Mouse (Mus musculus) Patski (cell line): ENCODE measurements around the gene S100pbp. TPM values are rescaled to one million over a fixed set of nuclear protein-coding genes. Genes with fewer than 3 reads are reported as not detected.

Experiments
- ATAC-seq: fragments of 100-300 bp; one replicate; pipeline ENCODE4 v1.8.0; 2021
- CTCF ChIA-PET: fragments of 350-600 bp; sonication (Branson Sonifier 250); formaldehyde crosslinking; loops from one replicate; lab custom pipeline; 2022; ENCODE audit warnings: inconsistent platforms; lab: Charles Lee
- POLR2A ChIA-PET: fragments of 350-600 bp; sonication (Branson Sonifier 250); formaldehyde crosslinking; loops from one replicate; lab custom pipeline; 2022; ENCODE audit warnings: antibody characterized with exemption, inconsistent platforms; lab: Charles Lee
- DNase-seq: peaks from one replicate; pipeline ENCODE4 v3.0.0-alpha.2; 2011; ENCODE audit warnings: low read depth, low spot score
- H3K27me3 ChIP-seq: fragments of 371-371 bp; one replicate; pipeline ENCODE4 v1.5.1; 2021
- CTCF ChIP-seq: fragments of 100-300 bp; IDR thresholded peaks from one replicate; pipeline ENCODE4 v1.5.1; 2021
- in situ Hi-C: fragments of 300-500 bp; cut with MboI; formaldehyde crosslinking; loops from 3 replicates; pipeline ENCODE4 v1.11.1; 2018; ENCODE audit warnings: low pct_unique_long_range_greater_than_20kb, mixed read lengths
- polyA plus RNA-seq: library from polyadenylated mRNA; unstranded; gene quantifications from one replicate; pipeline ENCODE4 v1.2.3, GENCODE M21; 2021

The S100pbp gene
- polyA plus RNA-seq, 1 experiment from 2014 or later = 20.2 TPM

DNA sequence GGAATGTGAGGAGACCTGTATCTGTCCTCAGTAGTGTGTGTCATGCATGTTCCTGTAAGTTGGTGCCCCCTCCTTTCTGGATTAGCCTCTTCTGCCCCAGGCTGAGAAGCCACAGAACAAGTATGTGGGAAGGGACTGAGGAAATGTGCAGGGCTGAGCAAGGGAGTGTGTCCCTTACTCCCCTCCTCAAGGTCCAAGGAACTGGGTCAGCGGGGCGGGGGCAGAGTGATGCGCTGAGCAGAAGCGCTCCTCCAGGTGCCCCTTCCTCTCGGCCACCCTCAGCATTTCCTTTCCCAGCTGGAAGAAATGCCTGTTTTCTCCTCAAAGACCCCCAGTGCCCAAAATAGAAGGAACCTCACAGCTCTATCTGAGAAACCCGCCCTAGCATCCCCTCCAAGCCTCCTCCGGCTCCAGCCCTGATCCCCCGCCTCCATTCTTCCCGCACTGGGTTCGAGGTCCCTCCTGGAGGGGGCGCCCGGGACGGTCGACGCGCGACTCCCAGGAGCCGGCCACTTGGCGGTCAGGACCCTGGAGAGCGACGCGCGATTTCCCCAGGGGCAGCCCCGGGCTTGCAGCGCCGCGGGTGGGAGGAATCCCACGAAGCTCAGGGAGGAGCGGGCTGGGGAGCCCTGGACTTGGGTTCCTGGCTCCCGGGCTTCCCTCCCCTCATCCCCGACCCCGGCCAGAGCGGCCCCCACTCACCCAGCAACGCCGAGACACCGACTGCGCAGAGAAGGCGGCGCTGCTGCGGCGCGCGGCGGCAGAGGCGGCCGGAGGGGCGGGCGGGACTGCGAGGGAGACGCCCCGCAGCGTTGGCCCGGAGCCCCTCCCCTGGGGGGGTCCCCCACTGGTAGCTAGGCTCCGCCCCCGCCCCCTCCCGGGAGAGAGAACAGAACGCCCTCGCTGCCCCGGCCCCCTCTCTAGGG, 68.7 kb downstream of the S100pbp start:
- peaks cover 23% of the 10 kb centered on the region for H3K27me3 ChIP-seq
- ChIA-PET POLR2A (no interaction called here), CTCF (no interaction called here)
- ATAC-seq = peak; percentile 17
- no peak for DNase-seq
- in situ Hi-C loops = loop anchor here (25.0 kb wide), 1 partner anchor 508 kb away; the partner anchor contains the start of genes Tlr12 and Zscan20
- TF ChIP-seq CTCF = no peak

DNA sequence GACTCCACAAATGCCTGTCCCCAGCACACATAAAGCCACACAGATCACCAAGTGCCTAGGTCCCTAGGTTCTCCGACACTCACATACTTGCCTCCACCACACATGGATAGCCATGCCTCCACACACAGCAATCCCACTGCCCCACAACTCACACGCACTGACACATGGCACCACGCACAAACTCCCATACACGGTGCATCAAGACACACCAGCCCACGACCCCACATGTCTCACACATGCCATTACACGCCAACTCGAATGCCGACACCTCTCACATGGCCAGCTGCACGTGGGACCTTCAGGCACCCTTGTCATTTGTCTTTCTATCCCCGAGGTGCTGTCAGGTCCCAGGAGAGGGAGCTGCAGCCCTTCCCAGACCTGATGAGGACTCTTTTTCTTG, 69.8 kb downstream of the S100pbp start:
- in situ Hi-C loops = loop anchor here (25.0 kb wide), 1 partner anchor 507 kb away; the partner anchor contains the start of genes Tlr12 and Zscan20
- CTCF ChIA-PET = no interaction called here
- POLR2A ChIA-PET = no interaction called here
- ATAC-seq (no peak), DNase-seq (no peak)
- peaks cover 13% of the 10 kb centered on the region for H3K27me3 ChIP-seq
- no peak for TF ChIP-seq CTCF

DNA sequence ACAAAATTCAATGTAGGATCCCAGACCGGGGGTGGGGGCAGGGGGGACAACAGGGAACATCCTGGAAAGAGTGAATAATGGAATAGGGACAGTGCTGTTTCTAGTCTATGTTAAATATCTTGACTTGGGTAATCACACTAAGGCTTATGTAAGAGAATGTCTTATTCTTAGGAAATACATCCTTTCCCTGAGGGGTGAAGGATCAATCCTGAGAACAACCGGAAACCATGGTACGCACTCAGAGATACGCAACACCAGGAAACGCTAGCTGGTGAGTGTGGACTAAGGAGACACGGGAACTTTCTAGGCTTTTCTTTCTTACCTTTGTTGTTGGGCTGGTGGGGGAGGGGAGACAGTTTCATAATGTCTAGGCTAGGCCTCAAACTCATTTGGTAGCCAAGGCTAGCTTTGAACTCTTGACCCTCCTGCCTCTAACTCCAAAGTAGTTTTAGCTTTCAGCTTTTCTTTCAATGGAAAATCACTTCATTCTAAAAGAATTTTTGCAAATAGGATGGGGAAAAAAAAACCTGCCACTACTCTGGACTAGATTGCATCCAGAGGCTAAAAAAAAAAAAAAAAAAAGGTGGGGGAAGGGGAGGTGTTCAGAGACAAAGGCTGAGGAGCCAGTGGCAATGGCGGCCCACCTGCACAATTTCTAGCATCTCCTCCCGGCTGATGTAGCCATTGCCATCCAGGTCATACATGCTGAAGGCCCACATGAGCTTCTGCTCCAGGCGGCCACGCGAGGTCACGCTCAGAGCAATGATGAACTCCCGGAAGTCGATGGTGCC, 71.6 kb downstream of the S100pbp start:
- peaks cover 9% of the 10 kb centered on the region for H3K27me3 ChIP-seq
- TF ChIP-seq CTCF = no peak
- POLR2A ChIA-PET = no interaction called here
- CTCF ChIA-PET = no interaction called here
- DNase-seq = no peak
- ATAC-seq = no peak
- in situ Hi-C loops = loop anchor here (25.0 kb wide), 1 partner anchor 506 kb away; the partner anchor contains the start of genes Tlr12 and Zscan20

DNA sequence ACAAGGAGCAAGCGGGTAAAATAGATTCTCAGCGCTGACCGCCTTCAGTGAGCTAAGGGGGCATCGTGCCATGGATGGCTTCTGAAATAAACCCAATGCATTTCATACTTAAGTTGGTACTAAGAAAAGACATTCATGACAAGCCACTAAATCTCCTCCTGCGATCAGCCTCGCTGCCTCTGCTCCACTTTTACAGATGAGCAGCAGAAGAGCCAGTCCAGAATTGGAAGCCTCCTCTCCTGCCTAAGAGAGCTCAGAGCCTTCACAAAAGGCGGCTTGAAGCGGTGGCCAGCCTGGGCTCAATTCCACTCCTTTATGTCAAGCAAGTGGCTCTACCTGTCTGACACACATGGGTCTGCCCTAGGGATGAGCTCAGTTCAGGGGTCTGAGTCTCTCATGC, 72.8 kb downstream of the S100pbp start:
- no peak for TF ChIP-seq CTCF
- in situ Hi-C loops = loop anchor here (25.0 kb wide), 1 partner anchor 504 kb away; the partner anchor contains the start of genes Tlr12 and Zscan20
- ChIA-PET CTCF (no interaction called here), POLR2A (no interaction called here)
- ATAC-seq (no peak), DNase-seq (no peak)
- peaks cover 9% of the 10 kb centered on the region for H3K27me3 ChIP-seq

DNA sequence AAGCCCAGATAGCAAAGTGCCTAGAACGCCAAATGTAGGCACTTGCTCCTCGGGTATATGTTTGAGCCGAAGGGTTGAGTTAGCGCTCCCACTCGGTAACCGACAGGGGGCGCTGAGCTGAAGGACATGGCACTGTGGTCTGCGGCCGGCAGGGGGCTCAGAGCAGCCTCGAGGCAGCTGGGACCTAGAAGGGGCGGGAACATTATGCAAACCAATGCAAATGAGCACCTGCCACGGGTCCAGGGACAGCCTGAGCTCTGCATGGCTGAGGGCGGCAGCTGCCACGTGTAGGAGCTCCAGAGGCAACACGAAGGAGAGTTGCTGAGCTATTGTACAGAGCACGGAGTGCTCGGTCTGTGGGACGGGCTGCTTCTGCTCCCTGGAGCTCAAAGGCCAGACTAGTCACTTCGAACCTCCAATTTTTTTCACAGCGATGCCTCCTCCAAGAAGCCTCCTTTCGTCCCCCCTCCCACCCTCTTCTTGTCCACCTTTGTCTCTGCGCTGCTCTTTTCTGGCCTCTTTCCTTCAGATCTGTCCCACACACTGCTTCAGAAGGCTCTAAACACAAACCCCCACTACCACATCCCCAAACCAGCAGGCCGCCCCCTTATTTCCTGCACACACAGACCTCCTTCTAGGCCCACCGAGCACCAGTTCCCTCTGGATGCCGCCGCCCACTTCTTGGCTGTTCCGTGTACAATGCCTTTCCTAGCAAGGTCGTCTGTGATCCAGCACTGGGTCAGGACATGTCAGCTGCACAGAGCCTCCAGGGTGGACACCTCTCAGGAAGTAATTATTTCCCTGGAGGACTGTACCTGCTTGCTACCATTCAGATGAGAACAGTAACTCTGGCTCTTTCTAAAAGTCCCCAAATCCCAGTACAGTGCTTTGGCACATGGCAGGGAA, 76.2 kb downstream of the S100pbp start:
- ATAC-seq = no peak
- in situ Hi-C loops = loop anchor here (25.0 kb wide), 1 partner anchor 501 kb away; the partner anchor contains the start of genes Tlr12 and Zscan20
- ChIA-PET POLR2A (interaction anchor here (0.6 kb wide), 1 partner anchor 137 kb away, joined by 3 read pairs; no protein-coding TSS in a partner anchor), CTCF (no interaction called here)
- DNase-seq = no peak
- TF ChIP-seq CTCF = no peak
- no peaks in the 10 kb centered on the region for H3K27me3 ChIP-seq

DNA sequence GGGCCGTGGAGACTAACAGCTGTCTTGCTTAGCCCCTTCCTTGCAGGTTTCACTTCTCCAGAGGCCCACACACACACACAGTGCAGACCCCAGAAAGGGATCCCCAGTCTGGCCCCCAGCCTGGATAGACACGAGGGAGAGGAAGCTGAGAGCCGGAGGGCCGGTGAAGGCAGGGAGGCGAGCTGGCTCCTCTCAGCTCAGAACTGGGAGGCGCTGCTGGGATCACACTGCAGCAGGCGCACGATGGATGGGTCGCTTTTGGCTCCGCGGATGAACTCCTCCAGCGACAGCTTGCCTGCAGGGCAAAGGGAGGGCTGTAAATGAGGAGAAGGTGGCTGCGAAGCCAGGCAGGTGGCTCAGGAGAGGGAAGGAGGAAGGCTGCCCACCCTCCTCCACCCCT, 77.3 kb downstream of the S100pbp start:
- no peaks in the 10 kb centered on the region for H3K27me3 ChIP-seq
- TF ChIP-seq CTCF = no peak
- DNase-seq (no peak), ATAC-seq (no peak)
- ChIA-PET CTCF (interaction anchor here (0.9 kb wide), 1 partner anchor 205 kb away, joined by 3 read pairs; no protein-coding TSS in a partner anchor), POLR2A (no interaction called here)
- in situ Hi-C loops = loop anchor here (25.0 kb wide), 1 partner anchor 500 kb away; the partner anchor contains the start of genes Tlr12 and Zscan20

DNA sequence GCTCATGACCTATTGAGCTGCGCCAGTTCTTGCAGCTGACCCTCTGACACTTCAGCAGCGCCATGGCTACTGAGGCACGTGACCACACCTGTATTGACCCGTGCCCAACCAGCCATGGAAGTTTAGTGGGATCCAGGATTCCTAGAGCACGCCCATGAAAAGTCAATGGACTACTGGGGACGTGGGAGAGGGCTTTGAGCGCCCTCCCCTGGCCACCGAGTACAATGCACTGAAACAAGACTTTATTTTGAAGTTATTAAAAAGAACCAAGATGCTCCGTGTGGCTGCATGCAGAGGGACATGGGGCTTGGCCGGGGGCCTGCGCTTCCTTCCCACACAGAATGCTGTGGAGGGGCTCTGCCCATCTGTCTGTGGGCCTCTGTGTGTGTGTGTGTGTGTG, 78.2 kb downstream of the S100pbp start:
- no peak for ATAC-seq
- in situ Hi-C loops = loop anchor here (25.0 kb wide), 1 partner anchor 499 kb away; the partner anchor contains the start of genes Tlr12 and Zscan20
- DNase-seq = no peak
- ChIA-PET CTCF (interaction anchor here (0.8 to 1.0 kb wide), 3 partner anchors 10 to 204 kb away, joined by 3 to 5 read pairs (median 3); no protein-coding TSS in a partner anchor), POLR2A (no interaction called here)
- TF ChIP-seq CTCF = no peak
- no peaks in the 10 kb centered on the region for H3K27me3 ChIP-seq

DNA sequence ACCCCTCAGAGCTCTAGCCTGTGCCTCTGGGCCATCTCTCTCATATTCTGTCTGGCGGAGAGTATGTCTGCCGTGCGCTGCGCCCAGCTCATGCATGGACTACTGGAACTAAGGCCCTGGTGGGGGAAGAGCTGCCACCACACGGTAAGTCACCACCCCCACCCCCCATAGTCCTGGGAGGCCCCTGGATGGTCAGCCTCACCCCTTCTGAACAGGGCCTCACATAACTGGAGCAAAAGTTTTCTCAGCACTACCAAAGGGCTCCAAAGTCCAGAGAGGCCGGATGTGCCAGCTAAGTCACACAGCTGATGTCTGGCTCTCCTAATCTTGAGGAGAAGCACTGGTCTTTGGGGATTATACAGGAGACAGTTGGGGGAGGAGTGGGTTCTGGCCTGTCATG, 78.7 kb downstream of the S100pbp start:
- TF ChIP-seq CTCF = no peak
- ChIA-PET CTCF (interaction anchor here (0.8 to 1.0 kb wide), 2 partner anchors 9 to 24 kb away, joined by 3 to 5 read pairs; no protein-coding TSS in a partner anchor), POLR2A (no interaction called here)
- in situ Hi-C loops = loop anchor here (25.0 kb wide), 1 partner anchor 499 kb away; the partner anchor contains the start of genes Tlr12 and Zscan20
- H3K27me3 ChIP-seq = no peaks in the 10 kb centered on the region
- ATAC-seq = no peak
- no peak for DNase-seq

DNA sequence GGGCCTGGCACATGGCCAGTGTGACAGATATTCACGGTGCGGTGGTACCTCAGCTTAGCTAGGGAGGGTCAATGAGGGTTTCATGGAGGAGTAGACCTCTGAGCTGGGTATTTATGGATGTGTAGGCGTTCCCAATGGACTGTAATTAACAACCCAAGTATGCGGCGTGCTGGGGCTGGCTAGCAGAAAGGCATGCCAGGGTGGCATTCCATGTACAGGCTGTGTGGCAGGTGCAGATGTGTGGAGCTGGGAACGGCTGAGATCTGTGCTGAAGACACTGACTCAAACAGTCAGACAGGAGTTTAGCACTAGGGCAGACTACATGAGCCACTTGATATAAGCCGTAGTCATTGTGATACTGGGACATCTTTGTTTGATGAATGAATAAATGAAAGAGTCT, 80.9 kb downstream of the S100pbp start:
- ChIA-PET CTCF (interaction anchor here (1.9 kb wide), 1 partner anchor 21 kb away, joined by 4 read pairs; no protein-coding TSS in a partner anchor), POLR2A (no interaction called here)
- H3K27me3 ChIP-seq = peaks cover 7% of the 10 kb centered on the region
- TF ChIP-seq CTCF = no peak
- in situ Hi-C loops = loop anchor here (25.0 kb wide), 1 partner anchor 496 kb away; the partner anchor contains the start of genes Tlr12 and Zscan20
- DNase-seq = no peak
- no peak for ATAC-seq
